Mouse (Mus musculus): ENCODE measurements around the gene Mrto4. TPM values are rescaled to one million over a fixed set of nuclear protein-coding genes. Genes with fewer than 3 reads are reported as not detected.
A peak's percentile ranks its signal among the peaks of the same experiment; 100 is the strongest.

Mrto4 gene
- polyA plus RNA-seq, 1 experiment from 2014 or later, result 68.7 TPM

DNA sequence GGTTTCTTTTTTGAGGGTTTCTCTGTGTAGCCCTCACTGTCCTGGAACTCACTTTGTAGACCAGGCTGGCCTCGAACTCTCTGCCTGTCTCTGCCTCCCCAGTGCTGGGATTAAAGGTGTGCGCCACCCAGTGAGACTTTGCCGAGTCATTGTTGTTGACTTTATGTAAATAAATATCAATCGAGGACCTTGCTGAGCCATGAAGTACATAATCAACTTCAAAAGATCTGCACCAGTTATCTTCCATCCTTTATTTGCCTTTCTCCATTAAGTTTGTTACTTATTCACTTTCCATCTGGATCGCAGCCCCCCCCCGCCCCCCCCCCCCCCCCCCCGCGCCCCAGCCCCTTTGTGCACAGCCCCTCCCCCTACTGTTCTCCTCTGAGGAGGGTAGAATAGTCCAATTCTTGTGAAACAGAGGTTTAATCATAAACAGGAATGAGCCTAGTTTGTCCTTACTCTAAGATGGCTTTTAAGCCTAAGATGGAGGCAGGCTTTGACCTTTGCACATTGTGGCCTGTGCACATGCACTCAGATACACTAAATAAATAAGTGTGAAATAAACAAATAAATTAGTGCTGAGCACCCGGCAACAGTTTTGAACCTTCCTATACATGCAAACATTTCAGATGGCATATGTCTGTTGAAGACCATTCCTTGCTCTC, 17.6 kb downstream of the Mrto4 start:
- no peak overlapping the region for H3K4me2 ChIP-seq (ENCODE audit: low read depth, low read length)
- WGBS, result 69% methylated on average over 7 of the region's 9 CpGs
- no peak for ATAC-seq (replicated peaks; ENCODE audit: extremely low read depth, insufficient read depth, low FRiP score)

DNA sequence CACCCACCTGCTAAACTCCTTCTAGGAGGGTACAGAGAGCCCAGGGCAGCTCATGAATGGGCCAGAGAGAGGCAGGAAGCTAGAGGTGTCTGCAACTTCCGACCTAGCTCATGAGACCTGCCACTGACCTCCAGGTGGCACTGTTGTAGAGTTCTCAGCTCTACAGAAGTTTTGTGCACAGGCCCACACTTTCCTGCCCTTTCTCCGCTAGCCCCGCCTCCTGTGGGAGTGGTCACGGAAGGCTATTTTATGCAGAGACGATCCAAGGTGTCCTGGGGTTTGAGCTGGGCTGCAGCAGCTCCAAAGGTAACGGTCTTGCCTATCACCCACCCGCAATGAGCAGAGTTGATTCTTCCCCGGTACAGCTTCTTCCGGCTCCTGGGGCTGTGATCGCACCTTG, 21.8 kb downstream of the Mrto4 start:
- Histone ChIP-seq H3K9ac (ENCODE audit: low read length) (peak overlapping the region; percentile 56; the same call in 1 of the 2 replicates), H3K4me1 (ENCODE audit: control insufficient read depth, insufficient read depth, low read length) (no peaks in the 10 kb centered on the region), H3K4me3 (ENCODE audit: low read length) (peak overlapping the region; percentile 48), H3K27ac (ENCODE audit: low read length) (no peak overlapping the region), H3K36me3 (ENCODE audit: control insufficient read depth, insufficient read depth) (no peaks in the 10 kb centered on the region), H3K4me2 (ENCODE audit: low read depth, low read length) (peak overlapping the region; percentile 67), H3K9me3 (replicated peaks; ENCODE audit: control insufficient read depth, low read length) (no peaks in the 10 kb centered on the region), H3K27me3 (ENCODE audit: control insufficient read depth, insufficient read depth, low read length) (no peaks in the 10 kb centered on the region; the same call in 1 of the 2 replicates)
- WGBS, result 7% methylated on average over 10 of the region's 10 CpGs
- ATAC-seq (replicated peaks; ENCODE audit: extremely low read depth, insufficient read depth, low FRiP score), result peak; percentile 76

More for the DNA sequence above, 17.6 kb downstream of the Mrto4 start:
- no peak overlapping the region for H3K4me3 ChIP-seq (ENCODE audit: low read length)
- H3K9me3 ChIP-seq (replicated peaks; ENCODE audit: control insufficient read depth, low read length), result no peaks in the 10 kb centered on the region
- H3K27me3 ChIP-seq (ENCODE audit: control insufficient read depth, insufficient read depth, low read length), result peaks cover 2% of the 10 kb centered on the region; the same call in 1 of the 2 replicates
- no peak overlapping the region for H3K9ac ChIP-seq (ENCODE audit: low read length)
- H3K4me1 ChIP-seq (ENCODE audit: control insufficient read depth, insufficient read depth, low read length), result no peaks in the 10 kb centered on the region
- H3K27ac ChIP-seq (ENCODE audit: low read length), result no peak overlapping the region
- no peaks in the 10 kb centered on the region for H3K36me3 ChIP-seq (ENCODE audit: control insufficient read depth, insufficient read depth)

DNA sequence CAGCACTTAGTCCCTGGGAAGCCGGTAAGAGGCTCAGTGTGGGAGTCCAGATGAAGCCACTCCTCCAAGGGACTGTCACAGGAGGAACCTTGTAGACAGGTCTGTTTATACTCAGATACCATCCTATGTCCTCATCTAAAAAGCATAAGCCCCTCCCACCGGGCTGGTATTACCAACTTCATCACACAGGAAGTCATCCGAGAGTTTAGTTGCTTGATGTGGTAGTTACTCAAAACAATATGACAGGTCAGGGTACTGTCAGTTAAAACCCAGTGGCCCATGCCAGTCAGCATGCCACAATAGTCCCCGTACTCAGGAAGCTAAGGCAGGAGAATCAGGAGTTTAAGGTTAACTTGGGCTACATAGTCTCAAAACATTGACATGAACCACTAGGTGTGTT, 32.6 kb downstream of the Mrto4 start:
- H3K36me3 ChIP-seq (ENCODE audit: control insufficient read depth, insufficient read depth), result peaks cover 15% of the 10 kb centered on the region
- H3K27me3 ChIP-seq (ENCODE audit: control insufficient read depth, insufficient read depth, low read length), result no peaks in the 10 kb centered on the region
- H3K9me3 ChIP-seq (replicated peaks; ENCODE audit: control insufficient read depth, low read length), result no peaks in the 10 kb centered on the region
- WGBS, result 87% methylated on average over 4 of the region's 4 CpGs
- H3K4me3 ChIP-seq (ENCODE audit: low read length), result no peak overlapping the region
- ATAC-seq (replicated peaks; ENCODE audit: extremely low read depth, insufficient read depth, low FRiP score), result no peak
- no peaks in the 10 kb centered on the region for H3K4me1 ChIP-seq (ENCODE audit: control insufficient read depth, insufficient read depth, low read length)
- H3K27ac ChIP-seq (ENCODE audit: low read length), result no peak overlapping the region
- H3K9ac ChIP-seq (ENCODE audit: low read length), result no peak overlapping the region
- H3K4me2 ChIP-seq (ENCODE audit: low read depth, low read length), result no peak overlapping the region

DNA sequence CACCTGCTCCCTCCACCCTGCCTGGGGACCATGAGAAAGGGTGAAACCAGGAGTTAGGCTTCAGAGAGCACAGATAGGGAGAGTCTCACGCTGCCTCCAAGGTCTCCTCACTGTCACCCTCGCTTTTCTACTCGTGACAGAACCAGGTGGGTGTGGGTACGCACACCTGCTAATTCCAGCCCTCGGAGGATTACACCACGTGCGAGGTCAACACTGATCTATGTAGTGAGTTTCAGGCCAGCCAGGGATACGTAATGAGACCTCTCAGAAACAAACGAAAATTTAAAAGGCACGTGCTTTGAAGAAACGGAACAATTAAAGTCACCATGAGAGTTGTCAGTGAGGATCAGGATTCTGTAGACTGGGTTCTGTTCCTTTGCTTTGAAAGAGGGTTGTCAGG, 33.9 kb downstream of the Mrto4 start:
- 88% methylated on average over 11 of the region's 11 CpGs for WGBS
- no peak for ATAC-seq (replicated peaks; ENCODE audit: extremely low read depth, insufficient read depth, low FRiP score)
- Histone ChIP-seq H3K36me3 (ENCODE audit: control insufficient read depth, insufficient read depth) (peaks cover 16% of the 10 kb centered on the region), H3K27ac (ENCODE audit: low read length) (no peak overlapping the region), H3K4me2 (ENCODE audit: low read depth, low read length) (no peak overlapping the region), H3K4me1 (ENCODE audit: control insufficient read depth, insufficient read depth, low read length) (no peaks in the 10 kb centered on the region), H3K9ac (ENCODE audit: low read length) (no peak overlapping the region), H3K9me3 (replicated peaks; ENCODE audit: control insufficient read depth, low read length) (no peaks in the 10 kb centered on the region), H3K27me3 (ENCODE audit: control insufficient read depth, insufficient read depth, low read length) (no peaks in the 10 kb centered on the region), H3K4me3 (ENCODE audit: low read length) (no peak overlapping the region)

DNA sequence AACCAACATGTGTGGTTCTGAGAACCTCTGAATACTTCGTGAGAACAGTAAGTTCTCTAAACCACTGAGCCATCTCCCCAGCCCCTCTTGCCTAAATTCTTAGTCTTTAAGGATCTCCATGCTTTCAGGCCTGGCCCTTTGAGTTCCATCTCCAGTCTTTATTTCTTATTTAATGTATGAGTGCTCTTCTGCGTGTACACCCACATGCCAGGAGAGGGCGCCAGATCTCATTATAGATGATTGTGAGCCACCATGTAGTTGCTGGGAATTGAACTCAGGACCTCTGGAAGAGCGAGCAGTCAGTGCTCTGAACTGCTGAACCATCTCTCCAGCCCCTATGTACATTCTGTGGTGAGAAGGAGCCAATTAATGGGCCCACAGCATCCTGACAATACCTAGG, 39.7 kb downstream of the Mrto4 start:
- no peak for ATAC-seq (replicated peaks; ENCODE audit: extremely low read depth, insufficient read depth, low FRiP score)
- Histone ChIP-seq H3K27me3 (ENCODE audit: control insufficient read depth, insufficient read depth, low read length) (peaks cover 2% of the 10 kb centered on the region; the same call in 1 of the 2 replicates), H3K4me1 (ENCODE audit: control insufficient read depth, insufficient read depth, low read length) (peaks cover 17% of the 10 kb centered on the region), H3K9ac (ENCODE audit: low read length) (no peak overlapping the region), H3K4me3 (ENCODE audit: low read length) (no peak overlapping the region), H3K27ac (ENCODE audit: low read length) (no peak overlapping the region), H3K9me3 (replicated peaks; ENCODE audit: control insufficient read depth, low read length) (no peaks in the 10 kb centered on the region), H3K4me2 (ENCODE audit: low read depth, low read length) (no peak overlapping the region), H3K36me3 (ENCODE audit: control insufficient read depth, insufficient read depth) (peaks cover 7% of the 10 kb centered on the region)
- WGBS, result 59% methylated on average over 4 of the region's 4 CpGs

DNA sequence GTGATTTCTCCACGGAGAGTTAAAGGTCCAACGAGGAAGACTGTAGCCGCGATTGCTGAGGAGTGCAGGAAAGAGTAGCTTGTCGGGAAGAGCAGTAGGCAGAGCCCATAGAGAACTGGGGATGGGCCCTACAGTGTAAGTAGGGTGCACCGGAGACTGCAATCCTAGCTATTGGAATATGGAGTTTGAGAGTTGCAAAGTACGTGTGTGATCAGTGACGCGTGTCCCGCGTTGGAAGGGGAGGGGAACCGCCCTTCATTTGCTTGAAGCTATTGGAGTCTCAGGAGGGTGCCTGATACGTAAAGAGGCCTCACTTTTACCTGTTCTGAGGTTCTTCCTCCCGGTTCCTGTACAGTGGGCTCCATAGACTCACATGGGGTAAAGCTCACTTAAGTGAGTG, 40.7 kb downstream of the Mrto4 start:
- peaks cover 2% of the 10 kb centered on the region; the same call in 1 of the 2 replicates for H3K27me3 ChIP-seq (ENCODE audit: control insufficient read depth, insufficient read depth, low read length)
- no peak overlapping the region for H3K27ac ChIP-seq (ENCODE audit: low read length)
- peak overlapping the region; percentile 96 for H3K9ac ChIP-seq (ENCODE audit: low read length)
- no peaks in the 10 kb centered on the region for H3K9me3 ChIP-seq (replicated peaks; ENCODE audit: control insufficient read depth, low read length)
- peak overlapping the region; percentile 99 for H3K4me2 ChIP-seq (ENCODE audit: low read depth, low read length)
- H3K4me1 ChIP-seq (ENCODE audit: control insufficient read depth, insufficient read depth, low read length), result peaks cover 17% of the 10 kb centered on the region
- no peak for ATAC-seq (replicated peaks; ENCODE audit: extremely low read depth, insufficient read depth, low FRiP score)
- H3K4me3 ChIP-seq (ENCODE audit: low read length), result peak overlapping the region; percentile 93
- peaks cover 9% of the 10 kb centered on the region for H3K36me3 ChIP-seq (ENCODE audit: control insufficient read depth, insufficient read depth)
- WGBS, result 28% methylated on average over 14 of the region's 14 CpGs

DNA sequence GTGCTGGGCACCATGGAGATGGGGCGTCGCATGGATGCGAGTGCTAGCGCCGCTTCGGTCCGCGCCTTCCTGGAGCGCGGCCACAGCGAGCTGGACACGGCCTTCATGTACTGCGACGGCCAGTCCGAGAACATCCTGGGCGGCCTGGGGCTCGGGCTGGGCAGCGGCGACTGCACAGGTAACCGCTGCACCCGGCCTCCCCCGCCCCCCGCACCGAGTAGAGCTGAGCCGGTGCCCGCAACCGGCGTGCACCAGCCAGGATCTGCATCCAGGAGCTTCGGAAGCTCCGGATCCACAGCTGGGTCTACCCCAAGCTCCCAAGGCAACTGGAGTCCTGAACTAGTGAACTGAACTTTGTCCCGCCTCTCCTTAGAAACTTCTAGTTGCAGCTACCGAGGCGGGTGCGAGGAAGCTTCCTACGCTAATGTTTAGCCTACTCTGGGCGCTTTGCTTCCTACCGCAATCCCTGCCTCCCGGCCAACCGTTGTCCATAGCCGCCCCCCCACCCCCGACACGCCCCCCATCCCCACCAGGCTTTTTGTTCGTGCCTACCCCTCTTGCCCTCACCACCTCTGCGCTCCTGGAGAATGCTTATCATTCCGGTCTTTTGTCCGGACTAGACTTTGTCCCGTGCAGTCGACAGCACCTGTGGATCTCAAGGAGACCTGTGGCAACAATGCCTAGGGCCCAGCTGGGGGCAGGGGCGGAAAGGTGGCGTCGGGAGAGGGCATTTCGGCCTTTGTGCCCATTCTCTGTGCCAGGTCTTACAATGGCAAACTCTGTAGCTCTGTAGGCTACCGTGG, 41.3 kb downstream of the Mrto4 start:
- WGBS, result 2% methylated on average over 53 of the region's 53 CpGs
- Histone ChIP-seq H3K27me3 (ENCODE audit: control insufficient read depth, insufficient read depth, low read length) (peaks cover 2% of the 10 kb centered on the region; the same call in 1 of the 2 replicates), H3K9me3 (replicated peaks; ENCODE audit: control insufficient read depth, low read length) (no peaks in the 10 kb centered on the region), H3K4me1 (ENCODE audit: control insufficient read depth, insufficient read depth, low read length) (peaks cover 17% of the 10 kb centered on the region), H3K36me3 (ENCODE audit: control insufficient read depth, insufficient read depth) (peaks cover 9% of the 10 kb centered on the region), H3K9ac (ENCODE audit: low read length) (peak overlapping the region; percentile 96), H3K4me3 (ENCODE audit: low read length) (peak overlapping the region; percentile 93), H3K27ac (ENCODE audit: low read length) (peak overlapping the region; percentile 73), H3K4me2 (ENCODE audit: low read depth, low read length) (peak overlapping the region; percentile 99)
- peak; percentile 74 for ATAC-seq (replicated peaks; ENCODE audit: extremely low read depth, insufficient read depth, low FRiP score)

DNA sequence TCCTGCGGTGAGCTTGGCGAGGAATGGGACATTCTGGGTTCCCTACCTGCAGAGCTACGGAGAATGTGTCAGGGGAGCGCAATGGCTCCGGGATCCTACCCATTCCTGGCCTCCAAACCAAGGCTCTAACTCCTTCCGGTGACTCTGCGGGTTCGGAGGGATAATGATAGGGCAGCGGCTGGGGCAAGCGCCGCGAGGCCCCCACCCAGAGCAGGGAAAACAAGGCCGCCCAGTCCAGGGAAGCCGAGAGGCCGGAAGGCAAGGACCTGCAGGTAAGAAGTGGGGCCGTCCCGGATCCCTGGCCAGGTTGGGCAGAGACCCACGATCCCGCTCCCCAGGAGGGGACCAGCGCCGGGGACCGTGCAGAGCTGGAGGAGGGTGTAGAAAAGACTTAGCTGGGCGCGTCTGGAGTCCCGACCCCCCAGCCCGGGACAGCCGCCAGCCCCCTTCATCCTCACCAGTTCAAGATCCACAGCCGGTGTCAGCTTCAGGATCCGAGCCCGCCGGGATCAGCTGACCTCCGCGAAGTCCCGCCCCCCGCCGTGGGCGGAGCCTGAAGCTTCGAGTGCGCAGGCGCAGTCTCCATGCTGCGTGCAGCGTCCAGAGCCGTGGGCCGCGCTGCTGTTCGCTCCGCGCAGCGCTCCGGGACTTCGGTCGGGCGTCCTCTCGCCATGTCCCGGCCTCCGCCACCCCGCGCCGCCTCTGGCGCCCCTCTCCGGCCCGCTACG, 42.0 kb downstream of the Mrto4 start, which contains the start of the genes Pqlc2 and Akr7a5:
Gene Pqlc2, minus strand, starts transcription at position 538 of the 728 bp plus-strand sequence.
Gene Akr7a5, plus strand, starts transcription at position 574 of the 728 bp plus-strand sequence.
- Histone ChIP-seq H3K9ac (ENCODE audit: low read length) (peak within 1 kb of the TSS; percentile 96), H3K27ac (ENCODE audit: low read length) (peak within 1 kb of the TSS; percentile 73), H3K4me1 (ENCODE audit: control insufficient read depth, insufficient read depth, low read length) (peaks cover 17% of the 10 kb centered on the region), H3K4me3 (ENCODE audit: low read length) (peak within 1 kb of the TSS; percentile 93), H3K4me2 (ENCODE audit: low read depth, low read length) (peak within 1 kb of the TSS; percentile 99), H3K27me3 (ENCODE audit: control insufficient read depth, insufficient read depth, low read length) (peaks cover 2% of the 10 kb centered on the region; the same call in 1 of the 2 replicates), H3K36me3 (ENCODE audit: control insufficient read depth, insufficient read depth) (0 out of 2 replicates have a peak, but pooled peaks cover 6% of the 10 kb centered on the region), H3K9me3 (replicated peaks; ENCODE audit: control insufficient read depth, low read length) (no peaks in the 10 kb centered on the region)
- under 1% methylated on average over 62 of the region's 63 CpGs for WGBS
- ATAC-seq (replicated peaks; ENCODE audit: extremely low read depth, insufficient read depth, low FRiP score), result peak; percentile 93

Data from heart, embryonic 16.5 days (tissue).